Mouse (Mus musculus) small intestine, adult 2 months (tissue): ENCODE data around the gene Btg1. TPM values are rescaled to one million over a fixed set of nuclear protein-coding genes. Genes with fewer than 3 reads are reported as not detected.

Experiments
- H3K27ac ChIP-seq: fragments of 200-500 bp; 2 replicates; pipeline ENCODE4 v1.5.1; 2012; ENCODE audit warnings: low read depth, low read length, control low read depth, inconsistent platforms; ENCODE audit not compliant: insufficient read depth
- H3K27me3 ChIP-seq: fragments of 200-500 bp; 2 replicates; pipeline ENCODE4 v1.6.1; 2012; ENCODE audit warnings: mild to moderate bottlenecking, moderate library complexity, low read length, inconsistent platforms; ENCODE audit not compliant: control insufficient read depth, insufficient read depth
- H3K36me3 ChIP-seq: fragments of 200-500 bp; 2 replicates; pipeline ENCODE4 v1.6.1; 2012; ENCODE audit warnings: mild to moderate bottlenecking, low read length, control low read depth, inconsistent platforms; ENCODE audit not compliant: control insufficient read depth, insufficient read depth
- H3K4me1 ChIP-seq: fragments of 200-500 bp; 2 replicates; pipeline ENCODE4 v1.6.1; 2012; ENCODE audit warnings: low read length, inconsistent platforms, mixed read lengths; ENCODE audit not compliant: control insufficient read depth, insufficient read depth, insufficient read length
- H3K4me3 ChIP-seq: fragments of 200-500 bp; 2 replicates; pipeline ENCODE4 v1.5.1; 2012; ENCODE audit warnings: low read depth, mild to moderate bottlenecking, control low read depth, inconsistent platforms, low read length, moderate library complexity
- CTCF ChIP-seq: fragments of 200-500 bp; IDR thresholded peaks from 2 replicates; pipeline ENCODE4 v1.5.1; 2012; ENCODE audit warnings: low read depth, mild to moderate bottlenecking, control low read depth, inconsistent platforms, low read length, moderate library complexity, mixed read lengths; ENCODE audit not compliant: insufficient replicate concordance, insufficient read length; ENCODE audit errors: extremely low read depth
- POLR2A ChIP-seq: fragments of 200-500 bp; IDR thresholded peaks from 2 replicates; pipeline ENCODE4 v1.6.1; 2012; ENCODE audit warnings: low read depth, mild to moderate bottlenecking, control low read depth, inconsistent platforms, low read length, moderate library complexity
- WGBS: fragments of 180-500 bp; shearing (Covaris S2); methylation state at CpG from one replicate; pipeline ENCODE4 v1.1.7; 2018; 5-methylcytosine and 5-hydroxymethylcytosine counted together
- polyA plus RNA-seq: library from polyadenylated mRNA; depleted of rRNA; stranded (reverse); fragments of >200 nt; gene quantifications from 2 replicates; pipeline ENCODE4 v1.2.3, GENCODE M21; 2012

Btg1 gene
- polyA plus RNA-seq, 1 experiment = 32.7 TPM

GRCm38 (mm10) chr10:96620890-96621271 lies 4.1 kb downstream of the Btg1 start:
- 8% methylated on average over 4 of the region's 4 CpGs for WGBS
- Histone ChIP-seq H3K27me3 (no peaks in the 10 kb centered on the region), H3K4me1 (peaks cover 27% of the 10 kb centered on the region), H3K27ac (peak overlapping the region; percentile 11; the same call in 1 of the 2 replicates), H3K36me3 (peaks cover 33% of the 10 kb centered on the region), H3K4me3 (peak overlapping the region; percentile 45)
- TF ChIP-seq CTCF (no peak), POLR2A (no peak)

- Histone ChIP-seq H3K4me3 (no peak overlapping the region; the same call in 1 of the 2 replicates), H3K36me3 (peaks cover 33% of the 10 kb centered on the region), H3K27me3 (no peaks in the 10 kb centered on the region), H3K27ac (peak overlapping the region; percentile 57), H3K4me1 (peaks cover 27% of the 10 kb centered on the region)
- TF ChIP-seq CTCF (no peak), POLR2A (no peak)
- WGBS = 21% methylated on average over 4 of the region's 4 CpGs
These were observed 4.6 kb downstream of the Btg1 start for GRCm38 (mm10) chr10:96621361-96621945.

GRCm38 (mm10) chr10:96621980-96622645 lies 5.3 kb downstream of the Btg1 start:
- Histone ChIP-seq H3K27ac (peak overlapping the region; percentile 57), H3K4me3 (peak overlapping the region; percentile 50), H3K4me1 (peaks cover 27% of the 10 kb centered on the region), H3K36me3 (peaks cover 35% of the 10 kb centered on the region), H3K27me3 (no peaks in the 10 kb centered on the region)
- TF ChIP-seq CTCF (no peak), POLR2A (no peak)
- 24% methylated on average over 13 of the region's 13 CpGs for WGBS

GRCm38 (mm10) chr10:96622761-96623632 lies 6.2 kb downstream of the Btg1 start:
- TF ChIP-seq CTCF = no peak
- no peak for TF ChIP-seq POLR2A
- WGBS = 72% methylated on average over 6 of the region's 6 CpGs
- peak overlapping the region; percentile 41; the same call in 1 of the 2 replicates for H3K27ac ChIP-seq
- no peak overlapping the region for H3K4me3 ChIP-seq
- H3K36me3 ChIP-seq = peaks cover 36% of the 10 kb centered on the region
- no peaks in the 10 kb centered on the region for H3K27me3 ChIP-seq
- peaks cover 27% of the 10 kb centered on the region for H3K4me1 ChIP-seq

- peaks cover 30% of the 10 kb centered on the region for H3K4me1 ChIP-seq
- no peak overlapping the region for H3K4me3 ChIP-seq
- H3K27ac ChIP-seq = peak overlapping the region; percentile 41; the same call in 1 of the 2 replicates
- TF ChIP-seq CTCF = no peak
- TF ChIP-seq POLR2A = no peak
- peaks cover 36% of the 10 kb centered on the region for H3K36me3 ChIP-seq
- no peaks in the 10 kb centered on the region for H3K27me3 ChIP-seq
- WGBS = 61% methylated on average over 4 of the region's 4 CpGs
These were observed 6.9 kb downstream of the Btg1 start for GRCm38 (mm10) chr10:96623633-96624195.

- peak overlapping the region; percentile 27 for H3K27ac ChIP-seq
- H3K4me3 ChIP-seq = no peak overlapping the region
- H3K4me1 ChIP-seq = peaks cover 31% of the 10 kb centered on the region
- no peak for TF ChIP-seq POLR2A
- TF ChIP-seq CTCF = no peak
- no peaks in the 10 kb centered on the region for H3K27me3 ChIP-seq
- 33% methylated on average over 2 of the region's 2 CpGs for WGBS
- H3K36me3 ChIP-seq = peaks cover 37% of the 10 kb centered on the region
These were observed 7.6 kb downstream of the Btg1 start for GRCm38 (mm10) chr10:96624406-96624805.

GRCm38 (mm10) chr10:96625061-96625460 lies 8.3 kb downstream of the Btg1 start:
- 80% methylated on average over 4 of the region's 4 CpGs for WGBS
- Histone ChIP-seq H3K27ac (no peak overlapping the region), H3K27me3 (no peaks in the 10 kb centered on the region), H3K4me1 (peaks cover 31% of the 10 kb centered on the region), H3K36me3 (peaks cover 30% of the 10 kb centered on the region), H3K4me3 (no peak overlapping the region)
- no peak for TF ChIP-seq POLR2A
- TF ChIP-seq CTCF = no peak
